Mouse (Mus musculus): ENCODE measurements around the gene Ptprt.

Ptprt gene

DNA sequence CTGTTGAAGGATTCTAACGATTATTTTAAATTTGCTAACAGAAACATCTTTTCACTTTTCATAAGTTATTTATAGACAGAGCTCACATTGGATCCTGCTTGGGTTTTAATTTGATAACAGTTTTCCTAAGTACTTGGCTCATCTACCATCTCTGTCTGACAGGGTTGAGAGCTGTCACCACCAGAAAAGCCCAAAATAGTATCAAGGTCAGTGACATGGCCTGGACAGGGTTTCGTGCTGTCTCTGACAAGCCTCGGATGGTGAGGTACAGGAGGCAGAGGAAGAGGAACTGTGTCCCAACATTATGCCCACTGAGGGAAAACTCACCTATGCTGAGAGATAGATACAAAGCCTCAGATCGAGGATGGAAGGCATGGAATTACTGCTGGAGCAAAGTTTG, 79.3 kb downstream of the Ptprt start:
- no peak for DNase-seq (ENCODE audit: low read depth, low spot score)

DNA sequence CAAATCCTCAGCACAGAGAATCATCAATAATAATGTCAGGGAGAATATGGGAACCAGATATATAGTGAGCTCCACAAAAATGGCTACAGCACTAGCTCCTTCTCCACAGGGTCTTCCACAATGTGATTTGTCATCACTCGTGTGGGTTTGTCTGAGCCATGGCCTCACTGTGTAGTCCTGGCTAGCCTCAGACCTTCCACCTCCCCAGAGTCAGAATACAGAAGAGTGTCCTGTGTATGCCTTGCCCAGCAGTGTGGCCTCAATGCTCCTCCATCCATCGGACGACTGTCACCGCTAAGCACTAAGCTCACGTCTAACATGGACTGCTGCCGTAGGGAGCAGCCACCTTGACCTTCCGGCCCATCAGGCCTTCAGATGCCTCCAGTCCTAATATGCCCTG, 83.1 kb downstream of the Ptprt start:
- DNase-seq (ENCODE audit: low read depth, low spot score) = no peak

DNA sequence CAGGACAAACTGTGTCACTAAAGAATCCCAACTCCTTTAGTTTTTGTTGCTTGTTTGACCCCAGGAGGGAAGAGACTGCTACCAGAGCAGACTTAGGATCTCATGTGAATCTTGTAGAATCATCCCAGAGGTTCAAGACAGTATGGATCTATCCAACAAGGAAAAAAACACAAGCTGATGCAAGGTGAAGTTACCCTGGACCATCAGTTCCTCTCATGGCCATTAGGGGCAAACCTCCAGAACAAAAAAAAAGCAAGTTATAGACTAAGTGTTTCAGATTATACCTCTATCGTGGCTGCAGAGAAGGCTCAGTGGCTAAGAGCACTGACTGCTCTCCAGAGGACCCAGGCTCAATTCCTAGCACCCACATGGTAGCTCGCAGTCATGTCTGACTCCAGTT, 88.1 kb downstream of the Ptprt start:
- no peak for DNase-seq (ENCODE audit: low read depth, low spot score)

DNA sequence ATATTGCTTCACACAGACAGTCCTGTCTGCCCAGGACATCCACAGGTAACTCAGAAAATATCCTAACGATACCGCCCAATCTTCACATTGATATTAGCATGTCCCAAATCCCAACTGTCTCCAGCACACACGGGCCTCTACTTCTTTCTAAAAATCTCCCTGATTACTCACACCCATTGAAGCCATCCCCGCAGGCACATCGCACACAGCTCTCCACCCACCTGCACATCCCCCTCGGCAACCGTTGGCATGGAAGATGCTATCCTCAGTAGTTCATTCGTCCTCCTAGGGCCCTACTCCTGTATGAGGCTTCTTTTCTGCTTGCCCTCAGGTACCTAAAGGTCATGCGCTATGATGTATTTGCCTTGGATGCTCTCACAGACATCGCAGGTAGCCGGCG, 89.9 kb downstream of the Ptprt start:
- DNase-seq (ENCODE audit: low read depth, low spot score) = no peak

DNA sequence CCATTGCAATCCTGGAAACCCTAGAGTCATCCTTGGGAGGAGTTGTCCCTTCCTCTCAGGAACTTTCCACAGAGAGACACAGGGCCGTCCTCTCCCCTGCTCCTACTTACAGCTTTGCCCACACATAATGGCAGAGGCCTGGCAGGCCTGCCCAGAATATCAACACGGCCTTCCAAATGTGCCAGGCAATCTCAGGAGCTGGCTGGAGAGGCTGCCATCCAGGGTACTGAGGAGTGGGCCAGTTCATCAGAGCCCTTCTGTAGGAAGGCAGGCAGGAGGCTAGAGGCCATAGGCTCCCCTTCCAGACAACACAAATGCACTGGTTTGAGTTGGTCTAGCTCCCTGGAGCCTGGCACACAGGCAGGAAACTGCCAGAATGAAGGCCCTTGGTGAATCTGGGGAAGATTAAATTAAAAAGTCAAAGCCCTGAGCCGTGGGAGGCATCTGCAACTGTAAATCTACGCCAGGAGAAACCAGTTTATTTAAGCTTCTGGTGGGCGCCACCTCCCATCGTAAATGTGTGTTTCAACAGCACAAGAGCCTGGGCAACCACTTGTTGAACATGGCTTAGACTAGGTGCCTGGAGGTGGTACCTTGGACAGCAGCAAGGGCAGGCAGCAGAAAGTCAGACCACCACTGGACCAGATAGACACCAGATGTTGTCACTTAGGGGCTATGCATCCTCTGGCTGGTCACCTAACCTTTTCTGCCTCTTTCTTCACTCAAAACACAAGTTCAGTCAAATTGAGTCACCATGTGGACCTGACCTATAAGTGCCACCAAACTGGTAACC, 92.4 kb downstream of the Ptprt start:
- no peak for DNase-seq (ENCODE audit: low read depth, low spot score)

DNA sequence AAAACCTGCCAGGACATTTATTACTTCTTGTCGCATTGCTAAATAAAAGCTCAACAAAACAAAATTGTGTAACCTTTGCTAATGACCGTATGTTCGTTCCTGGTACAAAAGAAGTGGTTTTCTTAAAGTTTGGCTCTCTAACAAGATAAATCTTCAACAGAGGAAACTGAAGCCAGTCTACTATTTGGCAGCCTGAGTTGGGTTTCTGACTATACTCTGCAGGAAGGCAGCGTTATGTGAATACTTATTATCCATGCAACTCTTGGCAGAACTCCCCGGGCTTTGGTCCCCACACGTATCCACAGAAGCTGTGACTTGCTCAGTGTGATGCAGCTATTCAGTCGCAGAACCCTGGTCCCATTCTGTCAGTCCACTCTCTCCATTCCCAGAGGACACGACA, 112.6 kb downstream of the Ptprt start:
- no peak for DNase-seq (ENCODE audit: low read depth, low spot score)

DNA sequence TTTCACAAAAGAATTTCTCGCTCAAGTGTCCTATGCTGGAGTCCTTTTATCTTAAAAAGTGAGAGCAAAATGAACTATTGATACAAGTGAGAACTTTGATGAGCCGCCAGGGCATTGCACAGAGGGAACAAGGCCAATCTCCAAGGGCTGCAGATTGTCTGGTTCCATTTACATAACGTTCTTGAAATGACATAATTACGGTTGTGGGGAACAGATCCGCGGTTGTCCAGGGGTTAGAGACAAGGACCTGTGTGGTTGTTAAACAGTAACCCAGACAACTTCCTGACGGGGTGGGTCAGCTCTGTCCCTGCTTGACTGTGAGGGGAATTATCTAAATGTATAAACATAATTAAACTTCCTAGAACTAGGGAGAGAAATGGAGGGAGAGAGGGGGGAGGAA, 129.3 kb downstream of the Ptprt start:
- DNase-seq (ENCODE audit: low read depth, low spot score) = no peak

DNA sequence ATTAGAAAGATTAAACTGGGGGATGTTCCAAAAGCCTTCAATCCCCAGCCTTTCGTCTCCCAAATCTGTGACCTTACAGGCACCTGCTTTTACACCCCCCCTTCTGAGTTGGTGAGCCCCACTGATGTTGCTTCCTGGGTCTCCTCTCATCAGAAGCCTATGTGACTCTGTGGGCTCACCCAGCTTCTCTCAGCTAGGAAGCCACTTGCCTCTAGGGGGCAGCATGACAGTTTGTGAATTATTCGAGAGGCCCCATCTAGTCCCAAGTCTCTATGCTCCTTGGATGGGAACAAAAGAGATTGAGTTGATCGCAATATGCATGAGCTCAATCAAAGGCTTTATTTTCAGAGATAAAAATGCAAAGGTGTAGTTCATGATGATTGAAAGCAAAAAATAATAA, 132.0 kb downstream of the Ptprt start:
- no peak for DNase-seq (ENCODE audit: low read depth, low spot score)

DNA sequence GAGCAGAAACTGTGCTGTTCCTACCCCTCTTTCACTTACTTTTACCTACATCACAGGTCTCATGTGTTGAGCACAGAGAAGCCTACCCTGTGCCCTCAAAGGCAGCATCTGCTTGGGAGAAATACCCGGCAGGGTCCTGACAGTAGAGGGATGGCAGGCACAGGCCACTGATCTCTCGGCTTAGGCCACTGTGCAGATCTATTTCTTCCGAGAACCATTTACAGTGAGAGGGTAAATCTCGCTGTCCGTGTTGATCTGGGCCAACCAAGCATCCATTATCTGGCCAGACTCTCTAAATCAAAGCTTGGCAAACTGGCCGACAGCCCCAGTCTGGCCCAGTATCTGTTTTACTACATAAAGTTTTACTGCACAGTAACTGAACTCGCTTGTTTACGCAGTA, 145.0 kb downstream of the Ptprt start:
- DNase-seq (ENCODE audit: low read depth, low spot score) = no peak

DNA sequence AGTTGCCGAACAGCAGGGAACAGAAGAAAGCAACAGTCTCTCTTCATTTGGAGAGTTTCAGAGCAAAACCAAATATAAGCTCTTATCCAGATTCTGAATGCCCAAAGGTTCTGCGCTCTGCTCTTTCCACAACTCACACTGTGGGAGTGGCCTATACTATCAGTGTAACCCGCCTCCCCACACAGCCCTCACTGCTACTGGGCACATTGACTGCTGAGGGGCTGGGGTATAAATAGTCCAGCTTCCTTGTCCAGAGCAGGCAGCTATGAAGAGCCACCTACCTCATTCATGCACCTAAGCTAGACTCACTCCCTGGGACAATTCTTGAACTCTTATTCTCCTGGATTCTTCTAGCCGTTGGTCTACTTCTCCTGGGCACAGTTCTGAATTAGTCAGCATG, 147.9 kb downstream of the Ptprt start:
- DNase-seq (ENCODE audit: low read depth, low spot score) = no peak

DNA sequence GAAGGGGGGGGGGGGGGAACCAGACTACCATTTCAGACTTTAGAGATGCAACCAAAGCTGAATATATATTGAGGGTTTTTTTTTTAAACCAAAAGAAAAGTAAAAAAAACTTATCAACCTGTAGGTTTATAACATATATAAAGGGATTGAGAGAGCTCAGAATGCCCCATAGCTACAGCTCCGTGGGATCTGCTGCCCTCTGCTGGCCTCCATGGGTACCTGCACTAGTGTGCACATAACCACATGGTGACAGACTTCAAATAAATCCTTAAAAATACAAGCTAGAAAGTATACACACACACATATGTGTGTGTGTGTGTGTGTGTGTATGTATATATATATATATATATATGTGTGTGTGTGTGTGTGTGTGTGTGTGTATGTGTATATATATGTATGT, 148.9 kb downstream of the Ptprt start:
- peak; percentile 4 for DNase-seq (ENCODE audit: low read depth, low spot score)

DNA sequence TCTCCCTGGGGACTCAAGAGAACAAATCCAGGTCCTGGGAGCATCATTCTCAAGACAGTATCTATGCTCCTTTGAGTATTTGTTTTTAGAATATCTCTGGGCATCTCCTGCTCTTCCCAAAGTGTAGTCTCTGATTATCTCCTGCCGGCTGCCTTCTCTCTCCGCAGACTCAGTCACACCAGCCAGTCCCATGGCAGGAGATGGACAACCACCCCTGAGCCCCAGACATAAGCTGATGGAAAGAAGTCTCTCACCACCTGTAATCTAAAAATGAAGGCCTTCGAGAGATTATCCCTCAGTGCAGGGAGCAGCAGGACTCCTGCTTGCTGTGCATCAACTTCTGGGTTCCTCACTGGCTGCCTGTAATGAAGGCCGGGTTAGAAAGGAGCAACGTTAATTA, 151.9 kb downstream of the Ptprt start:
- no peak for DNase-seq (ENCODE audit: low read depth, low spot score)

DNA sequence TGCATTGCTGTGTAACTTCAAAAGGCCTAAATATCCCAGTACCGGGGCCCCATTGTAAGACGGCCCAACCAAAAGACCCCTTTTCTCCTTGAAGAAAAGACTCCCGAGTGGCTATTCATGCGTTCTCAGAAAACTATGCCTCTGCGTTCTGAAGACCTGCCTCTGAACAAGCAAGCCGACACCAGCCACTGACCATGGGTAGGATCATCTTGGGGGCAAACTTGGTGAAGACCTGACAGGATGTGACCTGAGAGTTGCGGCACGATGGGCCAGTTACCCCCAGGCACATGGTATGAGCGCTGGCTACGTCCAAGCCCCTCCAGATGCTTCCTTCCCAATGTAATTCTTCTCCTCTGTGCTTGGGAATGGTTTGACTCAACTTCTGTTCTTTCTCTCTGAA, 153.3 kb downstream of the Ptprt start:
- DNase-seq (ENCODE audit: low read depth, low spot score) = no peak

DNA sequence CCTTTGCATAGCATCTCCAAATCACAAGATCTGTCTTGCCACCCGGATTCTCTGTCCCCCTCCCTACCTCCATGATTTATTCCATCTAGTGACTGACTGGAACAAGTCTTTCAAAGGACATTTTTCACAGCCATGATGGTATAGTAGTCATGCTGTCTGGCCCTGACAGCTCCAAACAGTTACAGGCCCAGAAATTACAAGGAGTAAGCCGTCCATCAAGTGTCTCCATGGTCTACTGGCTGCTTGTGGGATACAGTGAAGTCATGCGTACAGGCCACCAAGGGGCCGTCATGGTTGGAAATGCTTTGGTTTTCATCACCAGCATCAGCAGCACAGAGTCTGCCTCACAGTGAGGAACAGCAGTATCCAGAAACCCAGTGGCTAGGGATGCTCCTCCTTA, 156.1 kb downstream of the Ptprt start:
- DNase-seq (ENCODE audit: low read depth, low spot score) = no peak

DNA sequence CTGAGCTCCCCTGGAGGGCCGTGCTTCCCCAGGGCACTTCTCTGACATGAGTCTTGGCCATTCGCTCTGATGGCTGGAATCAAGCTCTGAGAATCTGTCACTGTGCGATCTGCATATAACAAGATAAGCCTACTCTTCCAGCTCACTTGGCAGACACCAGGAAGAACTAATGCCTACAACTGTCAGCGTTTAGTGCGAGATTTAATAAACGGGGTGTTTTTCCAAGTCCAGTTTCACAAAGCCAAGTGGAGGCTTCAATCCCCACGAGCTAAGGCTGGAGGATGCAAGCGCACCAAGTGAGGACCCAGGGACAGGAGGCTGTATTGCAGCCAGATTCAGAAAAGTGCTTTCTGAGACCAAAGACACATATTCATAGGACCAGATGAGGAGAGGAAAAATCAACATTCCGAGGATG, 161.4 kb downstream of the Ptprt start:
- no peak for DNase-seq (ENCODE audit: low read depth, low spot score)

DNA sequence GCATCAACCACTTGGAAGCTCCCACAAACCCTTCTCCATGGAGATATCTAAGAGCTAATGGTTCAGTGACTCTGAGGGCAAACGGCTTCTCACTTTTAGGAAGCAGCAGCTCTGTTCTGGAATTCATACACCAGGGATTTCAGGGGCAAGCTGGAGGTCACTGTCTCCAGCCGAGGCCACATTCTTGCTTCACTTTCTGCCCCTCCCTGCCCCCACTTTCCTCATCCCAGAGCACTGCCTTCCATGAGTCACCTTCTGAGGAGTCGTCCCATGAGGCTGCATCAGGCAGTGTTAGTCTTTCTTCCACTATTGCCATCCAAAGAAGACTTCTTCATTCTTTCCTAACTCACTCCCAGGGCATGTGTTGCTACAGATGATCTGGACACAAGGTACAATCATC, 162.8 kb downstream of the Ptprt start:
- DNase-seq (ENCODE audit: low read depth, low spot score) = no peak

DNA sequence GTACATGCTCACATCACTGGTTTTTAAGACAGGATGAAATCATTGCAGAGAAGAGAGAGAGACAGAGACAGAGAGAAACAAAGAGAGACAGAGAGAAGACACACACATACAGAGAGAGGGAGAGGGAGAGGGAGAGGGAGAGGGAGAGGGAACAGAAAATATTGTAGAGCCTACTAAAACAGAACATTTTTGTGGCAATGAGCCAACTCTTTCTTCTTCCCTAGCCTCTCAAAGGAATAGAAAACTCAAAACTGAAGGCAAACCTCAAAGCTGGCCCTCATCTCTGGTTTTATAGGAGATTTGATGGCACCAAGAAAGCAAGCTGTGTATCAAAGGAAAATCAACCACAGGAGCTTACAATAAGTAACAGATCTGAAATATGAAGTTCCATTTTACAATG, 176.9 kb downstream of the Ptprt start:
- no peak for DNase-seq (ENCODE audit: low read depth, low spot score)

DNA sequence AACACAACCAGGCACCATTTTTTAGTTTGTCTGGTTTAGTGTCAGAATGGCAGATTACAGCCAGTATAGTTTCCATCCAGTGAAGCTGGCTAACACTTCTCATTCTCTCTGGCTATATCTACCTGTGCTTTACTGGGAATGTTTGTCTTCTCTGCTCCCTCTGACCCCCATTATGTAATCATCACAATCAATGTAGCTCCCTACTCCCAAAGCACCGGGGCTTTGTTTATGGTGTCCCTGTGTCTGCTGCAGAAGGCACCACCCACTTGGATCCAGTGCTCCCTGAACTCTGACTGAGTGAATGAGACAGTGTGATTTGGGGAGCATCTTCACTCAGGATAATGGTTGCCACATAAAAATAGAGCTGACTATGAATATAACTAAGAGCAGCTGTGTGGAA, 217.8 kb downstream of the Ptprt start:
- DNase-seq (ENCODE audit: low read depth, low spot score) = no peak

DNA sequence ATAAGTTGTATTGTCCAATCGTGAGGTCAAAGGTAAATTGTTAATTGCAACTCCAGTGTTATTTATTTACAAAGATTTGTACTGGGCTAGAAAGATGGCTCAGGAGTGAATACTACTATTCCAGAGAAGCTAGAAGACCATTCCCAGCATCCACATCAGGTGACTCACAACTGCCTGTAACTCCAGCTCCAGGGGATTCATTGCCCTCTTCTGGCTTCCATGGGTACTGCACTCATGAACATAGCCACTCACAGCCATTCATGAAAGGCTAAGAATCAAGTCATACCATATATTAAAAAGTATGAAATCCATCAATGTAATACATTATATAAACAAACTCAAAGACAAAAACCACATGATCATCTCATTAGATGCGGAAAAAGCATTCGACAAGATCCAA, 224.3 kb downstream of the Ptprt start:
- peak; percentile 2 for DNase-seq (ENCODE audit: low read depth, low spot score)

DNA sequence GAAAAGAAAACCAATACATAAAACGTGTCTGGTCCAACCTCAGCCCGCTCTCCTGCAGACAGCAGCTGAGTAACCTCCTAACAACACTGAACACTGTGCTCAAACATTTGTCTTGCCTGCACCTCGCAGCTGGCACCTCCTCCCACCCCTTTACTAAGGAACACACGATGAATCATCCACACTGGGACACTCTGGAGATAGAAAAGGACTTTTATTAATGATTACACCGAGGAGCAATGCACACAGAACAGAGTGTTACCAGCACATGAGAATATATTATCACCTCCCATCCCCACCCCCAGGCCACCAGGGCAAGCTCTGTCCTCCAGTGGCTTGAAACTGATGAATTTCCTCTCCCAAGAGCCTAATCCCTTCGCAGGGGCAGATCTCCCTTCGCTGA, 230.8 kb downstream of the Ptprt start:
- no peak for DNase-seq (ENCODE audit: low read depth, low spot score)

DNA sequence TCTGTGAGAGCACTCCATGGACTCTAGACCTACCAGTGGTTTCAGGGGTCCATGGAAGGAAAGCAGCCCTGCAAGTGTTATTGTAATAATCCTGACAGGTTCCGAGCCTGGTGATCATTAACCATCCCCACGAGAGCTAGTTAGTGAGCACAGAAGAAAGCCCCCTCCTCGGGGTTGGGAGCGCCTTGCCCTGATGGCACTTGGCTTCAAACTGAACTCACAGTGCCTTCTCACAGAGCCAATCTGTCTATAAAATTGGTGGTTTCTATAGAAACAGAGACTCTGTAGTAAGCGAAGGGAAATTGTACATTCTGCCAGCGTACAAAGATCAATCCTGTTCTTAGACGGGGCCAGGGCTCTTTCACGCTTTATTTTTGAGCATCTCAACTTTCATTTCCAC, 234.8 kb downstream of the Ptprt start:
- no peak for DNase-seq (ENCODE audit: low read depth, low spot score)

DNA sequence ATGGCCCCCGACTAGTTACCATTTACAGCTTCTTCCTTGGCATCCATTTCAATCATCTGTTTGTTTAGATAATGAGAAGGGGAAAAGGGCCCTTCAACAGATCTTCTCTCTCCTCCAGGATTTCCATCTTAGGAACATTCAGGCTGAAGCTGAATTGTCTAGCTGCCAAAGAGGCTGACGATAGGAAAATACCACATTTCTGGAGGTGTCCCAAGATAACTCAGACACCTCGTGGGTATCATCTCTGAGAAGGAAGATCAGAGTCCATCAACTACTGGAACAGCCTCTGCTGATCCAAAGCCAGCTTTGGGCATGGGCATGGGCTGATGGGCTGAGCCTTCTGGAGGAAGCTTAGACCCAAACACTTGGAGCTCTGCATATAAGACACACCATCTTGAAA, 242.8 kb downstream of the Ptprt start:
- DNase-seq (ENCODE audit: low read depth, low spot score) = no peak

DNA sequence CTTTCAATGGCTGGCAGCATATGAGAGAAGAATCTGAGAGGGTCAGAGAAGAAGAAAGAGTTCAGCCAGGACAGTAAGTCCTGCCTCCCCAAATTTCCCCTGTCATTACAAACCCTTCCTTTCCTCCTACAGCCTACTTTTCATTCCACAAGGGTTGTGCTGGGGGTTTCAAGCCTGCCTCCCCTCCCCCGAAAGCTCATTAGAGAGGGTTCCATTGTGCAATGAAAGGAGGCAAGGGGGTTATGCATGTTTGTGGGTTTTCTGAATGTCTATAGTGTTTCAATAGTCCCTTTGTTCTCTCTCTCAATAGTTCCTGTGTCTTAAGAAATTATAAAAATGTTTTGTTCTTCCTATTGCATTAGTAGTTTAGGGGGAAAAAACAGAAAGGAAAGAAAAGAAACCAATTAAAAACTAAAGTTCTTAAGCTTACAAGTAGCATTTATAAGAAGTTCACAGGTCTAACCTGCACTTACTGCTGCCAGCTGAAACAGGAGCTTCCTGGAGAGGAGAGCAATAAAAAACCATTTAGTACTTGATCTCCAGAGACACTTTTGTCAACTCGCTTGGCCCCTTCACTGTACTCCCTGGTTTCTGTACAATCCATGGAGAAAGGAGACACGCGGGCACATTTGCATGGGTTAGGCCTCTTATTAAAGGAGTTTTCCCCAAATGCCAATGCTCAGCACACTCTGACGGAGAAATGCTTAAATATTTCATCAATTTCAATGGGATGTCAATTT, 247.7 kb downstream of the Ptprt start:
- no peak for DNase-seq (ENCODE audit: low read depth, low spot score)
